Mouse (Mus musculus): ENCODE data around the gene Cluap1. TPM values are rescaled to one million over a fixed set of nuclear protein-coding genes. Genes with fewer than 3 reads are reported as not detected.
"Not testable (repeated sequence)": the region's sequence is repeated elsewhere in the genome, so short reads cannot be mapped to it uniquely, and the experiment has no call there.

Gene Cluap1
- polyA plus RNA-seq, 1 experiment from 2014 or later: 11.4 TPM

DNA sequence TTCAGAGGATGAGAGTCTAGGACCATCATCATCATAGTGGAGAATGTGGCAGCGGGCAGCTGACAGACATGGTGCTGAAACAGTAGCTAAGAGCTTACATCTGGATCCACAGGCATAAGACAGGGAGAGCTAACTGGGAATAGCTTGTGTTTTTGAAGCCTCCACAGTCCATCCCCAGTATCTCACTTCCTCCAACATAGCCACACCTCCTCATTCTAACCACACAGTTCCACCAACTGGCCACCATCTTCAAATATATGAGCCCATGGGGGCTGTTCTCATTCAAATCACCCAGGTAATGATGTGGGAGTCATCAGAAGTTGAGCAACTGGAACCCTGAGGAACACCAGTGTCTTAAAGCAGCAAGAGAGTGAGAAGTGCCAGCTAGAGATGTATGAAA, 42.5 kb downstream of the Cluap1 start:
- no peaks in the 10 kb centered on the region for H3K27me3 ChIP-seq (replicated peaks)
- no peaks in the 10 kb centered on the region for H3K36me3 ChIP-seq
- H3K4me3 ChIP-seq: no peak overlapping the region
- no peaks in the 10 kb centered on the region for H3K9me3 ChIP-seq
- 77% methylated on average over 1 of the region's 1 CpGs for WGBS
- no peak for ATAC-seq (ENCODE audit: extremely low read depth, insufficient number of reproducible peaks, low FRiP score, low TSS enrichment)
- no peak overlapping the region for H3K9ac ChIP-seq
- no peak overlapping the region for H3K27ac ChIP-seq (replicated peaks)
- no peak overlapping the region for H3K4me2 ChIP-seq
- H3K4me1 ChIP-seq: no peaks in the 10 kb centered on the region

DNA sequence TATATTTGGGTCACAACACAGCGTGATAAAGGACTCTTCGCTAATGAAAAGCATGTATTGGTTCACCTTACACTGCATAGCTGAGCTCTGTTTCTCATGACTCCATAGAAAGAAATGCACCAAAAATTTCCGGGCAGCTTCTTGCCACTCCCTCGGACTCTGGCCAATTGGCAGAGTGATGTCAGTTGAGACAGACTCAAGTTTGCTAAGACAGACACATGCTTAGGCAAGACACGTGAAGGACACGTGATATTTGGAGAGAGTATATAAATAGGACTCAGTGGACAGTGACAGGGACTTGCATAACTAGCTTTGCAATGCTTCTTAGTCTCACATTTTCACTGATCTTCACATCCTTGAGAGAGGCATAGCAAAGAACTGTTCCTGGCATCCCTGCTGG, 47.8 kb downstream of the Cluap1 start:
- H3K4me1 ChIP-seq: peaks cover 10% of the 10 kb centered on the region
- no peak for ATAC-seq (ENCODE audit: extremely low read depth, insufficient number of reproducible peaks, low FRiP score, low TSS enrichment)
- H3K27ac ChIP-seq (replicated peaks): no peak overlapping the region
- no peaks in the 10 kb centered on the region for H3K36me3 ChIP-seq
- H3K9ac ChIP-seq: no peak overlapping the region
- H3K9me3 ChIP-seq: no peaks in the 10 kb centered on the region
- H3K4me2 ChIP-seq: no peak overlapping the region
- WGBS: 71% methylated on average over 6 of the region's 6 CpGs
- H3K4me3 ChIP-seq: no peak overlapping the region
- H3K27me3 ChIP-seq (replicated peaks): no peaks in the 10 kb centered on the region

DNA sequence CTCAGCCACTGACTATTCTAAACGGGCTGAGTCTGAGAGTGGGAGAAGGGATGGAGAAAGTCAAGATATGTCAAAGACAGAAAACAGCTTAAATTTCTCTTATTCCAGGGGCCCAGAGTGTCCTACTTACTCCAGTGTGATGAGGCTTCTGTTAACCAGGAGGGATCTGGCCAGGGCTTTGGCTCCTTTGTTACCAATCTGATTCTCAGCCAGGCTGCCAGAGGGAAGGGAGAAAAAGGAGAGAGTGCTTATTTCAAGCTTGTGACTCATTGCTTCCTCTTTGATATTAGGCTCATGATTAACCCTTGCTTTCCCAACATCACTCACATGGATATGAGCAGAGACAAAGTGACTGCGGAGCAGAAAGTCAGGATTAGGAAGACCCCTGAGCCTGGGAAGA, 50.7 kb downstream of the Cluap1 start:
- Histone ChIP-seq H3K36me3 (no peaks in the 10 kb centered on the region), H3K4me3 (peak overlapping the region; percentile 25), H3K27me3 (replicated peaks) (no peaks in the 10 kb centered on the region), H3K4me1 (peaks cover 10% of the 10 kb centered on the region), H3K9me3 (no peaks in the 10 kb centered on the region), H3K9ac (no peak overlapping the region), H3K27ac (replicated peaks) (peak overlapping the region; percentile 25; the same call in 1 of the 2 replicates), H3K4me2 (peak overlapping the region; percentile 38)
- ATAC-seq (ENCODE audit: extremely low read depth, insufficient number of reproducible peaks, low FRiP score, low TSS enrichment): no peak
- 48% methylated on average over 2 of the region's 2 CpGs for WGBS

DNA sequence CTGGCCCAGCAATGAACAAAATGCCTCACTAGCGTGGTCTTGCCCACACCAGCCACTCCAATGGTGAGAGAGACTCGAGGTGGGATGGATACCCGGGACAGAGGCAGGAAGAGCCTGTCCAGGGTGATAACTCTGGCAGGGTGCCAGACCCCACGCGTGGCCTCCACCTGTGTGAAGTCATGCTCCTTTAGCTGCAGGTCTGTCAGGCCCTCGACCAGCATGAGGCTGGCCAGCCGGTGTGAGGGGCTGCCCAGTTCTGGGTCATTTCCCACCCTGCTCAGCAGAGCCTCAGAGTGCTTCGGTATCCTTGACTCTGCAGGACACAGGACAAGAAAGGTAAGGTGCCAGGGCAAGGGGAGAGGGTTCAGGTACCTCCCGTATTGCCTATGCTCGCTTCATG, 56.4 kb downstream of the Cluap1 start:
- 65% methylated on average over 10 of the region's 10 CpGs for WGBS
- H3K36me3 ChIP-seq: no peaks in the 10 kb centered on the region
- no peaks in the 10 kb centered on the region for H3K27me3 ChIP-seq (replicated peaks)
- no peaks in the 10 kb centered on the region for H3K9me3 ChIP-seq
- no peak overlapping the region for H3K9ac ChIP-seq
- H3K4me2 ChIP-seq: no peak overlapping the region
- no peak overlapping the region for H3K27ac ChIP-seq (replicated peaks)
- no peak overlapping the region for H3K4me3 ChIP-seq
- no peaks in the 10 kb centered on the region for H3K4me1 ChIP-seq
- no peak for ATAC-seq (ENCODE audit: extremely low read depth, insufficient number of reproducible peaks, low FRiP score, low TSS enrichment)

DNA sequence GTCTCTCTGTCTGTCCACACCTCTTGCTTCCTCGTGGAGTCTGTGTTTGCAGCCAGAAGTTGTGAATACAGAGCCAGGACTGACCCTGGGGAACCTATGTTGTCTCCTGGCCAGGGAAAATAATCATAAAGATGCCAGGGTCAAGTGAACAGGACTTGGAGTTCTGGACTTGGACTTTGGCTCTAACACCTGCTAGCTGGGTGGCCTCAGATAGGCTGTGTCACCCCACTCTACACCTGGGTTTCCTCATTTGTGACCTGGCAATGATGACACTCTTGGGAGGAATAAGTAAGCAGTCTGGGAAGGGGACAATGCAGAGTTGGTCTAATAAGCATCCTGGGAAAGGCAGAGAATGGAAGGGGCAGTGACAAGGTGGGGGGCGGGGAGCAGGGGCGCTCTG, 56.9 kb downstream of the Cluap1 start:
- Histone ChIP-seq H3K4me1 (no peaks in the 10 kb centered on the region), H3K27me3 (replicated peaks) (no peaks in the 10 kb centered on the region), H3K9ac (no peak overlapping the region), H3K9me3 (no peaks in the 10 kb centered on the region), H3K36me3 (no peaks in the 10 kb centered on the region), H3K4me3 (no peak overlapping the region), H3K4me2 (no peak overlapping the region), H3K27ac (replicated peaks) (no peak overlapping the region)
- no peak for ATAC-seq (ENCODE audit: extremely low read depth, insufficient number of reproducible peaks, low FRiP score, low TSS enrichment)
- WGBS: 69% methylated on average over 3 of the region's 3 CpGs

DNA sequence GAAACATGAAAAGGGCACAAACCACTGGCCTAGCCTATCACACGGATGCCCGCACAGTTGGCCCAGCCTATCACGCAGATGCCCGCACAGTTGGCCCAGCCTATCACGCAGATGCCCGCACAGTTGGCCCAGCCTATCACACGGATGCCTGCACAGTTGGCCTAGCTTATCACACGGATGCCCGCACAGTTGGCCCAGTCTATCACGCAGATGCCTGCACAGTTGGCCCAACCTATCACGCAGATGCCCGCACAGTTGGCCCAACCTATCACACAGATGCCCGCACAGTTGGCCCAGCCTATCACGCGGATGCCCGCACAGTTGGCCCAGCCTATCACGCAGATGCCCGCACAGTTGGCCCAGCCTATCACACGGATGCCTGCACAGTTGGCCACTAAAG, 65.9 kb downstream of the Cluap1 start:
- H3K27ac ChIP-seq (replicated peaks); ATAC-seq (ENCODE audit: extremely low read depth, insufficient number of reproducible peaks, low FRiP score, low TSS enrichment); H3K9me3 ChIP-seq; H3K9ac ChIP-seq; H3K4me3 ChIP-seq; H3K4me2 ChIP-seq; H3K27me3 ChIP-seq (replicated peaks): not testable (repeated sequence)
- peaks cover 11% of the 10 kb centered on the region for H3K4me1 ChIP-seq
- WGBS: 88% methylated on average over 19 of the region's 19 CpGs
- peaks cover 18% of the 10 kb centered on the region for H3K36me3 ChIP-seq

DNA sequence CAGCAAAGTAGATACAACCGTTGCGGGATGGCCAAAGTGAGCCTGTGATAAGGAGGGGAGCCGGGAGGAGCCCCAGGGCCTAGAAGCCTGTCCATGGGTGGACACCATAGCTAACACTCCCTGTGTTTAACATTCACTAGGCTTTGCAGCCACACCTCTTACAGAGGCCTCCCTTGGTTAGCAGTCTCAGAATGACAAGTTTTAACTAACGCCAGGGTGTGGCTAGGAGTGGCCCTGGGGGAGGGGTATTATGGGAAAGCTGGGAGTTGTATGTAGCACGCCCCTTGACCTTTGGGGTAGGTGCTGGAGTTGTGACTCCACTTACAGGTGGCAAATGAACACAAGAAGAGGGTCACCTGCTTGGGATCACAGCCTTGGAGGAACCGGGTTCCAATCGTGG, 67.1 kb downstream of the Cluap1 start:
- Histone ChIP-seq H3K9me3 (no peaks in the 10 kb centered on the region), H3K9ac (no peak overlapping the region), H3K4me1 (peaks cover 11% of the 10 kb centered on the region), H3K27me3 (replicated peaks) (no peaks in the 10 kb centered on the region), H3K4me2 (no peak overlapping the region), H3K27ac (replicated peaks) (no peak overlapping the region), H3K4me3 (no peak overlapping the region), H3K36me3 (peaks cover 30% of the 10 kb centered on the region)
- WGBS: 76% methylated on average over 7 of the region's 7 CpGs
- ATAC-seq (ENCODE audit: extremely low read depth, insufficient number of reproducible peaks, low FRiP score, low TSS enrichment): no peak

DNA sequence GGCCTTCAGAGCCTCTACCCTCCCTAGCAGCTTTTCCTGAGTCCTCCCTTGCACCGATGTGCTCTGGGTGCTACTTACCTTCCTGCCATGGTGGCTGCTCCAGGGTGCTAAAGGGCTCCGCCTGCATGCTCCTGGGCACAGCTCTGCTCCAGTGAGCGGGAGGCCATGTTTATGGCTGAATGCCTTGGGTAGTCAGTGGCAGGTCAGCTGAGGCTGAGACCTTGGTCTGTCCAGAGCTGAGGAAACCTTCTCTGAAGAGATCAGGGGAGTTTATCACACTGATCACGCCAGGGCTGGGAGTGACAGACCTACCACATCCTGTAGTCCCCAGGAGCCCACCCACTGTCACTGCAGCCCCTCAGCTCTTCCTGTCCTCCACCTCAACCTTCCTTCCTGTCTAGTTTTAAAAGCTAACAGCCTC, 67.7 kb downstream of the Cluap1 start, which contains the start of gene Nlrc3:
Gene Nlrc3 (minus strand): TSS at position 382 of the 421 bp plus-strand sequence.
- Histone ChIP-seq H3K4me3 (no peak within 1 kb of the TSS), H3K27ac (replicated peaks) (peak within 1 kb of the TSS; percentile 42; the same call in 1 of the 2 replicates), H3K4me1 (peaks cover 11% of the 10 kb centered on the region), H3K9me3 (no peaks in the 10 kb centered on the region), H3K4me2 (no peak within 1 kb of the TSS), H3K27me3 (replicated peaks) (no peaks in the 10 kb centered on the region), H3K9ac (no peak within 1 kb of the TSS), H3K36me3 (peaks cover 36% of the 10 kb centered on the region)
- no peak for ATAC-seq (ENCODE audit: extremely low read depth, insufficient number of reproducible peaks, low FRiP score, low TSS enrichment)
- 54% methylated on average over 4 of the region's 4 CpGs for WGBS

DNA sequence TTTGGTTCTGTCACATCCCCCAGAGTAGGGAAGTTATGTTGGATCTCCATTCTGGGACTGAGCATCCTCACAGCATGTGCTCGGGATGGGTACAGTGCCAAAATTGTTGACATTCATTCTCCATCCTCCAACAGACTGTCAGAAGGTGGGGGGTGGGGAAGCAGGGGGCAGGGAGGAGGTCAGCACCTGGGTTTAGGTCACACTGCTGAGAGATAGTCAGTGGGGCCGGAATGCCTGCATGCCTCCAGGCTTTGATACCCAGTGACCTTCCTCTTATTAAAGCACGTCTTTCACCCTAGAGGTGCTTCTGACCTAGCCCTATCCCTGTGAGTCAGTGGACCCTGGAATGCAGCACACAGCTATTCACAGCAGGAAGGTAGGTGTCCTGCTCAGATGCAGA, 68.1 kb downstream of the Cluap1 start:
- H3K4me3 ChIP-seq: no peak overlapping the region
- H3K9ac ChIP-seq: no peak overlapping the region
- H3K27me3 ChIP-seq (replicated peaks): no peaks in the 10 kb centered on the region
- no peak overlapping the region for H3K27ac ChIP-seq (replicated peaks)
- ATAC-seq (ENCODE audit: extremely low read depth, insufficient number of reproducible peaks, low FRiP score, low TSS enrichment): 0 out of 2 replicates have a peak, but pooled peaks have one; percentile 16
- H3K4me1 ChIP-seq: peaks cover 11% of the 10 kb centered on the region
- 24% methylated on average over 3 of the region's 3 CpGs for WGBS
- no peak overlapping the region for H3K4me2 ChIP-seq
- H3K36me3 ChIP-seq: peaks cover 41% of the 10 kb centered on the region
- no peaks in the 10 kb centered on the region for H3K9me3 ChIP-seq

DNA sequence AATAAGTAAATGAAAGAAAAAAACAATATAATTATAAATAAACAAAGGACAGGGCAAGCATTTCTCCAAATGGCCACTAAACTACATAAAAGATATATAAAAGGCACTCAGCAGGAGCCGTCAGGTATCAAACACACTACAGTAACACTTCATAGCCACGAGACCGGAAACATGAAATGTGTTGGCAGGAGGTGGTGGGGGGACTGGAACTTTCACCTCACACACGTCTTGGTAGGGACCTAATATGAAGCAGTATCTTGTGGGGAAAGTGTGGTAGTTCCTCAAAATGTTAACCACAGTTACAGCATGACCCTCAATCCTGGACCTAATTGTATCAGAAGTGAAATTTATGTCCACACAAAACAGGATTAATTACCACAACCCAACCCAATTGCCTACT, 73.6 kb downstream of the Cluap1 start:
- Histone ChIP-seq H3K4me3 (no peak overlapping the region), H3K4me1 (no peaks in the 10 kb centered on the region; the same call in 1 of the 2 replicates), H3K9me3 (no peaks in the 10 kb centered on the region), H3K27me3 (replicated peaks) (no peaks in the 10 kb centered on the region), H3K9ac (no peak overlapping the region), H3K36me3 (peaks cover 95% of the 10 kb centered on the region), H3K4me2 (no peak overlapping the region), H3K27ac (replicated peaks) (no peak overlapping the region)
- ATAC-seq (ENCODE audit: extremely low read depth, insufficient number of reproducible peaks, low FRiP score, low TSS enrichment): no peak
- 88% methylated on average over 4 of the region's 4 CpGs for WGBS

DNA sequence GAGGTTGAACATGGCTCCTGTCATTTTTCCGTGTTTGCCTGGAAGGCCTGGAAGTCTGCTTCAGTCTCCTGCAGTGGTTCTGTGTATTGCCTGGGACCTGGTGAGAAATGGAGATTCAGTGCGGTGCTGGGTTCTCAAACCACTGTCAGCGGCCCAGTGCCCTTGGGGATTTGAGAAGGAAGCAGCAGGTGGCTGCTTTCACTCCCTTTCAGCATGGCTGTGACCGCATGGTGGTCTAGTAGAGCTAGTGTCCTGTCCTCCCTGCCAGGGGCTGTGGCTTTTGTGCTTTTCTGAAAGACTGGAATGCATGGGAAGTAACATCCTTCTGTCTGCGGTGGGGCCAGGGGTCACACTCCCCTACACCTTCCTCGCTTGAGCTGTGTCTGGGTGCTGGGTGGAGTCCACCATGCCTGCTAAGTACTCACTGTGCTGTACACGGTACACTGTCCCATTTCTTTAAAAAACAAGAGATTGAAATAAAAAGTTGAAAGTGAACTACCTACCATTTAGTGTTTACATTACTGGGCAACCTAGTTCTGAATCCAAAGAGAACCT, 74.6 kb downstream of the Cluap1 start:
- Histone ChIP-seq H3K27ac (replicated peaks) (no peak overlapping the region), H3K27me3 (replicated peaks) (no peaks in the 10 kb centered on the region), H3K4me3 (no peak overlapping the region), H3K9me3 (no peaks in the 10 kb centered on the region), H3K9ac (no peak overlapping the region), H3K4me2 (no peak overlapping the region), H3K36me3 (peaks cover 100% of the 10 kb centered on the region), H3K4me1 (no peaks in the 10 kb centered on the region)
- WGBS: 79% methylated on average over 7 of the region's 7 CpGs
- ATAC-seq (ENCODE audit: extremely low read depth, insufficient number of reproducible peaks, low FRiP score, low TSS enrichment): no peak

DNA sequence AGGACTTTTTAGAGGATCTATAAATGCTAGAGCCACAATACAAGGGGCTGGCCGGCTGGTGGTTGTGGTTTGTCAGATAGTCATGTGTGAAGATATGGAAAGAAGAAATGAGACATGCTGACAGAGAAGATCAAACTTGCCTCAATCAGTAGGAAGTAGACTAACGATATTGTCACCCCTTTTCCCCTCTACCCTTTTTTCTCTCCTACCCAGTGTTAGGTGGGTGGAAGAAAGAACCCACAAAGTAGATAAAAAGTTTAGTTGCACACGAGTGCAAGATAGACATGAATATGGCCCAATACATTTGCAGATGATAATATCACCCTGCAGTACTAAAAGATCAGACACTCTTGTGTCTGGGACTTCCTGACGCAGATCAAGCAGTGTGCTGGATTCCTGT, 79.8 kb downstream of the Cluap1 start:
- Histone ChIP-seq H3K27me3 (replicated peaks) (no peaks in the 10 kb centered on the region), H3K9me3 (no peaks in the 10 kb centered on the region), H3K4me3 (no peak overlapping the region), H3K36me3 (peaks cover 99% of the 10 kb centered on the region), H3K4me2 (no peak overlapping the region), H3K27ac (replicated peaks) (no peak overlapping the region), H3K4me1 (no peaks in the 10 kb centered on the region), H3K9ac (no peak overlapping the region)
- 87% methylated on average over 4 of the region's 4 CpGs for WGBS
- no peak for ATAC-seq (ENCODE audit: extremely low read depth, insufficient number of reproducible peaks, low FRiP score, low TSS enrichment)
